Mouse (Mus musculus) adrenal gland (tissue): ENCODE measurements around the gene Cox8c.

ENCODE experiments used
- intact Hi-C: fragments of 180-260 bp; cut with DNase I; formaldehyde crosslinking; loops from one replicate; pipeline ENCODE4 v1.15.1; 2025
- long read RNA-seq, 2 experiments: library from polyadenylated mRNA; unstranded; transcript quantifications; one replicate each; pipeline ENCODE4 v2.0.0; 2020; ENCODE audit warnings: borderline replicate concordance in 1 of 2; ENCODE audit not compliant: insufficient replicate concordance in 1 of 2

Cox8c gene
- long read RNA-seq, experiment 1, result 0 reads
- long read RNA-seq, experiment 2, result 0 reads

DNA sequence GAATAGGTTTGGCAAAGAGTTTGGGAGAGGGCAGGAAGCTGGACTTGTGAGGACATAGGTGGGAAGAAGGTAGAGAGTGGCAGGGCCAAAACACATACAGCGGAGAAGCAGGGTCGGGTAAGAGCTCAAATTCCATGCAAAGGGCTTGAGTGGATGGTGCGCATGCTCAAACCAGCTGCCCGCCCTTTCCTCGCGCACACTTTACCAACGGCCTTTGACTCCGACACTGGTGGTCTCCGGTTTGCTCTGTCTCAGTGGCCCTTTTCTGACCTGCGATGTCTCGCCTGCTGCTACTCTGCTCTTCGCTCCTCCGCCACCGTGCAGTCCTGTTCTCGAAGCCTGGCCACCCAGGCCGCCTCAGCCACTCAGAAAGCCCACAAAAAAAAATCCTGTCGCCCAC is at the start of gene Cox8c:
TSS of gene Cox8c (plus strand) at position 226 of the 400 bp plus-strand sequence.
- intact Hi-C loops, result no loop called here

DNA sequence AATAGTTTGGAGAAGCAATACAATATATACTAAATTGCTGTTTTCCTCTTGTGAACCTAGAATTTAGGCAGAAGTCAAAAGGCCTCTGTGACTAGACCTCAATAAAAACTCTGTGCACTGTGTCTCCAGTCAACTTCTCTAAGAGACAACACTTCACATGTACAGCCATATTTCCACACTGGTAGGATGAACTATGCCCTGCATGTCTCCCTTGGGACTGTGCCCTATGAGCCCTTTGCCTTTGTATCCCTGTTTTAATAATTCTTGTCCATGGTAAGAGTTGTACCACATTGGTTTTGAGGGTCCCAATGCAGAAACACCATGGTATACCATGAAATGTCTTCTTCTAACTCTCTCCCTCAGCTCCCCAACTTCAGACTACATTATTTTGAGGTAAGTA is 38.3 kb upstream of the Cox8c start:
- intact Hi-C loops, result no loop called here

DNA sequence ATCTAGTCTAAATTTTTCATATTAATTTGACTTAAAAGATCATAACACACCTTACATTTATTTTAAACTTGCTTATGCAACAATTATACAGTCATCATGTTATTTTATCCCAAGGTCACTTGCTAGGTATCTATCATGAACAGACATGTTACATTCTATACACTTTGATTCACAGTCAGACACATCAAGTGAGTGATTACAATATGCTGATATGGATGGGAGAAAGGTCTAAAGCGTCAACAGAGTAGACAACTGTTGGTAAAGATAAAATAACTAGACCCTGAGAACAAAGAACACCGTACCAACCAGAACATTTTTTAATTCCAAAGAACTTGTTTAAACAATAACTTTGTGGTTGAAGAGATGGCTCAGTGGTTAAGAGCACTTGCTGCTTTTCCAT is 29.3 kb upstream of the Cox8c start:
- intact Hi-C loops, result loop anchor here (5.0 kb wide), 1 partner anchor 38 kb away; no protein-coding TSS in a partner anchor

DNA sequence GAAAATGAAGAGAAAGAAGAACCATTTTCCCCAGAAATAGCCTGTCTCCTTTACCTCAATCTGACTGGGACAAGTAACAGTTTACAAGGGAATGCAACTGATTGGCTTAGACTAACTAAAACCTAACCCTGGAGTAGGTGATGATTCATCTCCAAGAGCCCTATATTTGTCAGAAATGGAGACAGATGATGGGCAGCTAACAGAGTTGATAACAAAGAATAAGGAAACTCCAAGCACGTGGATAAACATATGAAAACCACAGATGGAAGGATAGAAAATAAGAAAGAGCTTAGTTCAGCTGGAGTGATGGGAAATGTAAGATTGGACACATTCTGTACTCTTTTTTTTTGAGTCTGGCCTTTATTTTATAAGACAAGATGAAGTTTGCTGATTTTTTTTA is 28.6 kb upstream of the Cox8c start:
- intact Hi-C loops, result loop anchor here (5.0 kb wide), 1 partner anchor 38 kb away; no protein-coding TSS in a partner anchor

DNA sequence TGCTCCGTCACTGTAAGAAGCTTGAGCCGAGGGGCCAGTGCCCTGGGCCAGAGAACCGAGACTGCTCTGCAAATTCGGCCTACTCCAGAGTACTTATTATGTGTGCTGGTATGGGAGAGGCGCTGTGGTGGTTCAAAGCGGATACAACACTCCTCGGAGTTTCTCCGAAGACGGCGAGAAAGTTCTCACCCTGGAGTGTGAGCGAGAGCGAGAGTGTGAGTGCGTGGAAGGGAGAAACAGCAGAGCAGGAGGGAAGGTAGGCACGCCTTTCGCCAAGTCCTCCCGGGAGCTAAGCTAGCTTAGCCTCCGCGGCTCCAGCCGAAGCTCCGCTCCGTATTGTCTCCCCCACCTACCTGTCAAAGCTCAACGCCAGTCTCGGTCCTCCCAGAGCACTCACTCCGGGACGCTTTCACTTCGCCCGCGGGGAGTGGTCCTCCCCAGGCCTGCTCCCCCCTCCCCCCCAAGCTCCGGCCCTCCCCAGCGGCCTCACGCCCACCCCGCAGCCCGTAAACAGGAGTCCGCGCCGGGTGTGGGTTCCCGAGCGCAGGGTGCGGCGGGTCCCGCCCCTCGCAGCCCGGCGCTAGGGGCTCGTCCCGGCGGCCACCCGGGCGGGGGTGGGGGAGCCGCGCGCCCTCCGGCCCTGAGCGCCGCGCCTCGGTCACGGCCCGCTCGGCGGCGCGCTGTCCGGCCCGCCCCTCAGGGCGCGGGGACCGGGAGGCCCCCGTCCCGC is 21.6 kb upstream of the Cox8c start:
- intact Hi-C loops, result loop anchor here (5.0 kb wide), 1 partner anchor 120 kb away; the partner anchor contains the start of genes Gm20604, Gm28051, Gon7 and Ubr7

DNA sequence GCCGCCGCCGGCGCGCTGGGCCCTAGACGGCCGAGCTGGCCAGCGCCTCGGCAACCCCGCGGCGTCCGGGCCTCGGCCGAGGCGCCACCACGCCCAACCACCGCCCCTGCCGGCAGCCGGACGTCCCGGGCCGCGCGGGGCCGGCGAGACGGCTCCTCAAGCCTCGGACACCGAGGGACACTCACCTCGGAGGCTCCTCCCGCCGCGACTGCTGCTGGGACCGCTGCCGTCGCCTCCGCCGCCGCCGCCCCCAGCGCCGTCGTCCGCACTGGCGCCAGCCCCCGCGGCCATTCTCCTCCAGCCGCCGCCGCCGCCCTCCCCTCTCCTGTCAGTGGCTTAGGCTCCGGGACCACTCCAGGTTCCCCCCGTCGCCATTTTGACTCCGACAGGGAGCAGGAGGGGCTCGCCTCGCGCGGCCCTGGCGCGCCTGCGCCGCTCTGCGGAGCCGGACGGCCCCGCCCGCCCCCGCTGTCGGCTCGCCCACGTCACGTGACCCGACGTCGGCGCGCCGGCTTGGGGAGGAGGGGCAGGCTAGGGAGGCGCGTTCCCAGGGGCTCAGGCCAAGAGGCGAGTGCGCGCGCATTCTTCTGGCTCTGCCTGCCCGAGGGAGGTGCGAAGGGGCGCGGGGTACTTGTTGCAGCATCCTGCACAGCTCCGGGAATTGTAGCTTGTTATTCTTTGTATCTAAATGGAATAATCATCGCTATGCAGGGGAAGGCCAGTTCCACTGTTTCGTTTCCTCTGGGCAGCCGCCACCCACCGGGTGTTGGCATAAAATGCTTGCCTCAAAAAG is 20.9 kb upstream of the Cox8c start, which contains the start of gene Btbd7:
TSS of gene Btbd7 (minus strand) at position 441 of the 793 bp plus-strand sequence.
- intact Hi-C loops, result loop anchor here (5.0 kb wide), 1 partner anchor 121 kb away; the partner anchor contains the start of genes Gm20604, Gm28051, Gon7 and Ubr7

DNA sequence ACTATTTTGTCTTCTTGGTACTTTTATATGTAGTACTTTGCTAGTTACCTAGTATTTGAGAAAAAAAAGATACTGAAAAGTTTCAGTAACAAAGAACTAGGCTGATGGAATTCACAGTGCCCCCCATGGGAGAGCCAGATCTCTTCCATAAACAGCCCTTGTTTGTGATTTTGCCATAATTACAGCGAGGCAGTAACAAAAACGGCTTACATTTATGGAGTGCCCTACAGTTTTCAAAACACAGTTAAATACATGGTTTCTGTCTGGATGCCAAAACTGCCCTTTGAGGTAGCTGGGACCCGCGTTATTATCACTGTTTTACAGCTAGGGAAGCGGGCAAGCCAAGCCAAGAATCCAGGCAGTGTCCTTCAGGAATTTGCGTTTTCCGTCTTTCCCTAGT is 20.2 kb upstream of the Cox8c start:
- intact Hi-C loops, result loop anchor here (5.0 kb wide), 1 partner anchor 122 kb away; the partner anchor contains the start of genes Gm20604, Gm28051, Gon7 and Ubr7

DNA sequence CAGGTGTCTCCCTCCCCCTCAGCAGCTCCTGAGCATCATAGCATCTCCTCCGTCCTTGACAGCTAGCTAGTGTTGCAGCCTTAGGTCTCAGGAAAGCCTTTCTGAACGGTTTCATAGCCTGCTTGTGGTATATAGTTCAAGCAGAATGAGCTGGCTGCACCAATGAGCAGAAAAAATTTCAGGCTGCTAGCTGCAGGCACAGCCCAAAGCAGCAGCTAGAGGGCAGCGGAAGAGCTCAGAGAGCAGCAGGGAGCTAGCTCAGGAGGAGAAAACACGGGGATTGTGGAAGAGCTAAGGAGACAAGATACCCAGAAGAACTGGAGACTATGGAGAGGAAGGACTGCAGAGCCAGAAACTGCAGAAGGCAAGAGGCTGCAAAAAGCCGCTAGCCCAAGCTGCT is 13.4 kb upstream of the Cox8c start:
- intact Hi-C loops, result loop anchor here (2.0 kb wide), 1 partner anchor 179 kb away; no protein-coding TSS in a partner anchor

DNA sequence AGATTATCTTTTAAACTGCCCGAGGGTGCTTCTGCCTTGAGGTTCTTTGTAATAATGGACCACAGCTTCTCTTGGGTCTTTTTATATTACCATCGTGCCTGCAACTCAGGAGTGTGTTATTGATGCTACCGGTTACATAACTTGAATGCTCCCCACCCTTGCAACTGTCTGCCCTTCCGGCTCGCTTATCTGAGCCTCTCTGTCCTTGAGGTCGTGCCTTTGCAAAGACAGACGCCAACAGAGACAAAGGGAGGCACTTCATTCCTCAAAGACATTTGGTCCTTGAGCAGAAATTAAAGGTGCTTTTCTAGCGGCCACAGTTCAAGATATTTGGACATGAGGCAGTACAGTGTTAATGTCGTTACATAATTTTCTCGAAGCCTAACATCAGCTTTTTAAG is 11.8 kb upstream of the Cox8c start:
- intact Hi-C loops, result no loop called here

DNA sequence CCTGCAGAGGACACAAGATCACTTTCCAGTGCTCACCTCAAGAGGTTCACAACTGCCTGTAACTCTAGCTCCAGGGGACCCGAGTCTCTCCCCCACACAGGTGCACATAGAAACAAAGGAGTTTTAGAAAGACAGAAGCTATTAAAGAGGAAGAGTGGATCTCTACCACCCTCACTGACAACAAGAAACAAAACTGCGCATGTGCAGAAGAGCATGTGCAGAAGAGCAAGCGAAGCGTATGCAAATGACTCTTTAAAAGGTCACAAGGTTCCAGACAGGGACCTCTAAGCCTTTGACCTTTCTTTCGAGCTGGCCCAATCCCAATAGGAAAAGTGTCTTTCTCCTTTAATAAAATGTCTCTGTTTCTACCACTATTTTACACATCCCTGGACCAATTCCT is 10.5 kb upstream of the Cox8c start:
- intact Hi-C loops, result no loop called here

DNA sequence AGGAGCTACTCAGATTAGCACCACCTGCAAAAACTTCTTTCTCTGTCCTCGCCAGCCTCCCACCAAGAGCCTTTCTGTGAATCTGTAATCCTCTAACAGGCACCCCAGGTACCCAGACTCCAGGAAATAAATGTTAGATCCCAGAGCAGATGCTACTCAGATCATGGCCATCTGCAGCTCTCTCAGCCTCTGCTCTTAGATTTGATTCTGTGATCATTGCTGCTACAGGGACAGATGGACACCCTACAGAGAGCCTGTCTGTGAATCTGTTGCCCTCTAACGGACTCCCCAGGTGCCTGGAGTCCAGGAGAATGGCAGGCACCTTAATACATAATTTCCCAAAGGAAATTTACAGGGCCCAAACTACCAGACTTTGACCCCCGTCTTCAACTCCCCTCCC is 9.1 kb downstream of the Cox8c start:
- intact Hi-C loops, result no loop called here

DNA sequence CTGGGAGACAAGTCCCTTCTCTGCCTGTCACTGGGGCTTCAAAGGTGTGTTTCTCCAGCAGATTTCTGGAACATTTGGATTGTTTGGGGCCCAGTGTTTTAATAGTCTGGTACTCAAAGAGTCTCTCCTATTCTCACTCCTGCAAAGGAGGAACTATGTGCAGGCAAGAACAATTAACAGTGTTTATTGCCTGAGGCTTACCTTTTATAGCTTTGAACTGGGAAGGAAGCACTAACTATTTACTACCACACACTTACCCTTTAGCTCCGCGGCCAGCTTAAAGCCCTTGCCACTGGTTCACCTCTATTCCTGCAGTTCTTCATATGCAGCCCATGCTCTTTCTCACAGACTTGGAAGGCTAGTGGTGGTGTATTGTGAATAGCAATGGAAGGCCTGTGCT is 17.0 kb downstream of the Cox8c start:
- intact Hi-C loops, result no loop called here

DNA sequence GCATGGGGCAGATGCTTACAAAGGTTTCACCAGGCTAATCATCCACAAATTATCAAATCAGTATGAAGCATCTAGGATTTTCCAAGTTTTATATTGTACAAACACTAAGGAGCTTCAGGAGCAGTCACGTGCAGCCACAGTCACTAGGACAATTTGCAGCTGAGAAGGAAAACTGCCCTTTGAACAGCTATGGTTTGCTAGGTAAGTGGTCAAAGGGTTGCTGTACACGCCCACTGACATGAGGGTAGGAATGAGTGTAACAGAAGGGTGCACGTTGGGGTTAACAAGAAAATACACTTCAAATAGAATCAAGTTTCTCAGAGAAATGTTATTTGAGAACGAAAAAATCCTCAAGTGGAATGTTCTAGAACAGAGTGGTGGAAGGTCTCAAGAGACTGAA is 30.6 kb downstream of the Cox8c start:
- intact Hi-C loops, result no loop called here

DNA sequence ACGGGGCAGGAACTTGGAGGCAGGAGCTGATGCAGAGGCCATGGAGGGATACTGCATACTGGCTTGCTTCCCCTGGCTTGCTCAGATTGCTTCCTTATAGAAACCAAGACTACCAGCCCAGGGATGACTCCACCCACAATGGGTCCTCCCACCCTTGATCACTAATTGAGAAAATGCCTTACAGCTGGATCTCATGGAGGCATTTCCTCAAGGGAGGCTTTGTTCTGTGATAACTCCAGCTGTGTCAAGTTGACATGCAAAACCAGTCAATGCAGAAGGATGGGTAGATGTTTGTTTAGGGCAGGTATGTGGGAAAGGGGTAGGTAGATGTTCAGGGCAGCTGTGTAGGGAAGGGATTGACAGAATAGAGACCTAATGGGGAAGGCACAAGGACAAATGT is 31.2 kb downstream of the Cox8c start:
- intact Hi-C loops, result no loop called here

DNA sequence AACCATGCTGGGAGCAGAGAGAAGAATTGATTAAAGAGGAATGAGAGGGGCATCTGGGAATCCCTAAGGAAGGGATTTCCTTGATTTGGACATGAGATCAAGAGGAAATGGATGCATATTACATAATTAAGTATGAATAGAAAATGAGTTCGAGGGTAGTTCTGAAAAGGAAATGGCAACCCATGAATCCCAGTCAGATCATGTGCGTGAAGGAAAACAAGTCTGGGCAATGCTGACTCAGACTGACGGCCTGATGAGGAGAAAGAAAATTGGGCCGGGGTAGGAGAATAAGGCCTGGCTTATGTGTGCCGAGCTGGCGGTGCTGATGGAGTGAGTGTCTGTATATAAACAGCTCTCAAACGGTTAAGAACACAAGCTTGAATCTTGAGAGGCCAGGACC is 31.7 kb downstream of the Cox8c start:
- intact Hi-C loops, result no loop called here

DNA sequence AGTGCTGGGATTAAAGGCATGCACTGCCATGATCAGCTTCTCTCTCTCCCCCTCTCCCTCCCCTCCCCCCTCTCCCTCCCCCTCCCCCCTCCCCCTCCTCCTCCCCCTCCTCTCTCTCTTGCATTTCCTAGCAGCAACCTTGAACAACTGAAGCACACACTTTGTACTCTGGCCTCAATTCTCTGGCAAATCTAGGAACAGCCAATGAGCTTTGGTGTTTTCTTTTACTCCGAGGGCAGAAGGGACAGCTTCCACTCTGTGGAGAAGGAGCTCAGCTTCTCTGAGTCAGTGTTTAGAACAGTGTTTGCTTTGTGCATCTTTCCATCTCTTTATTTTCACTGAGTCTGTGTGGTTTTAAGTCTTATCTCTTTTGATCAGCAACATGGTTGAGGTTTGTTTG is 36.8 kb downstream of the Cox8c start:
- intact Hi-C loops, result no loop called here

DNA sequence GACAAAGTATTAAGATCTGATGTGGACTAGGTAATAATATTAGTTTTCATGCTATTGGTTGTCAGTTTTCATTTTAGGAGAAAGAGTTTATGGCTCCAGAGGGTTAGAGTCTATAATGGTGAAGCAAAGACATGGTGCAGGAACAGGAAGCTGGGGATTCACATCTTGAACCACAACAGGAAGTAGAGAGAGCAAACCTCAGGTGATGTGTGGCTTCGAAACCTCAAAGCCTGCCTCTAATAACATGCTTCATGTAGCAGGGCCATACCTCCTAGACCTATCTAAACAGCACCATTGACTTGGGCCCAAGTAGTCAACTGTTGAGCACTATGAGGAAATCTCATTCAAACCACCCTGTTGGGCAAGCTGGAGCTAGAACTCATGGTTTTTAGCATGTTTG is 46.5 kb downstream of the Cox8c start:
- intact Hi-C loops, result no loop called here

DNA sequence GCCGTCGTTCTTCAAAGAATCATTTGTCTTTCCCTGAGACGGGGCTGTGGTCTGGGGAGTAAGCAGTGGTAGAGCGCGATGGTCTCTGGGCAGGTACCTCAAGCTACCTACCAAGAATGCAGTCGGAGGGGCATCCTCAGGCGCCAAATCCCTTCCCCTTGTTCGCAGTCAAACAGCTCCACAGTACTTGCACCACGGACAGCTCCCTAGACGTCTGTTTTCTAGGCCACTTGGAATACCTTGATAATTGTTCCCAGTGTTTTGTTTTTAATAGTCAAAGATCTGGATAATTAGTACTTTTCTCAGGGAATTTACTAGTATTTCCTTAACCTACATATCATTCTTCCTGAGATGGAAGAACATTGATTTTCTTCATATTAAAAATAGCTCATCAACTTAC is 48.7 kb downstream of the Cox8c start:
- intact Hi-C loops, result no loop called here

DNA sequence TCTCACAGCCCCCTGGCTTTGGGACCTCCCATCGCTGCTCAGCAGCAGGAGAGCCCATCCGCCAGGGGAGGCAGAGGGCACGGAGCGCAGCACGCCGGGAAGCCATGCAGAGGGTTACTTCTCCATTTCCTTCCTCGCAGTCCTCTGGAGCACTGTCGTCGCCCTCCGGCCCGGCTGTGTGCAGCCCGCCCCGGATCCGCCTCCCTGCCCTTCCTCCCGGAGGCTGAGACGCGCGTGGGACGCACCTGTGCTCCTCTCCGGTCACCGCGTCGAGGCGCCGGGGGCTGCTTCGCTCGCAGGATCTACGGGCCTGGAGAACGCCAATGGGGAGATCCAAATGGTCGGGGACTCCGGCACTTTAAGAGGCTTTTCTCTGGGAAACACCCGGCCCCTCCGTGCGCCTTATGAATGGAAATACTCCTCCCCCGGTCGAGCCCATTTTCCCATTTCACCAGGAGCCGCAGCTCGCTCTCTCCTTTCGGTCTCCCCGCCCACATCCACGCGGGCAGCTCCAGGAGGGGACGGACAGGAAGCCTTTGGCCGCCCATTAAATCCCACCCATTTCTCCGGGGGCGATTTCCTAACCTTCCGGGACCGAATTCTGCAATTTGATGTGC is 49.8 kb downstream of the Cox8c start, which contains the start of gene Unc79:
TSS of gene Unc79 (plus strand) at position 82 of the 617 bp plus-strand sequence.
- intact Hi-C loops, result no loop called here

DNA sequence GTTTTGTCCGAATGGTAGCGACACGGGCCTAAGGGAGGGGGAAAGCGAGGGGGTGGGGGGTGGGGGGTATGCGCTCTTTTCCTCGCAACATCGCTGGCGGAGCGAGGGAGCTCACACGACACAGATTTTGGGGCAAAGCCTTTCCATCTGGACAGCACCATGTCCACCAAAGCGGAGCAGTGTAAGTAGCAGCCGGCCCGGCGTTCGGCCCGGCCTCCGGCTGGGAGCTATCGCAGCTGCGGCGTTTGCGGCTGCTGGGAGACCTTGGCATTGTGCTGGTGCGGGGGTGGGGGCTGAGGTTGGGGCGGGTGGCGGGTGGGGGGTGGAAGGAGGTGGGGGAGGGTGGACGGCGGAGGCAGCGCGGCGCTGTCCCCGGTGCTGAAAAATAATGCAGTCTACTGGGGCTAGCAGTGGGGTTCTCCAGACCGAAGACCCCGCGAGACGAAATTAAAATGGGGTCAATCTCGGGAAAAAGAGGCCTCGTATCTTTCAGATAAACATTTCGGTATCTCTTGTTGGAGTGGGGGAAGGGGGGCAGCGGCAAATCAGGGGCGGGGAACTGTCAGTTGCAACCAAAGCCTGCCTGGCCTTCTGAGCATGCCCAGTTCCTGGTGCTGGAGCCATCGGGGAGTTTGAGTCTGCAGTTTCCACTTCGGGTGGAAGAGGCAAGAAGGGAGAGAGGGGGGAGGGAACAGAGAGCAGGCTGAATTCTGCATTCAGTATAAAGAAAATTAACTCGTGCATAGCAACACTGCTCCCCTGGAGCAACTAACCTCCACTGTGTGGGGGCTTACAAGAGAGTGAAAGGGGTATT is 50.5 kb downstream of the Cox8c start:
- intact Hi-C loops, result no loop called here
